Mouse (Mus musculus) kidney, adult 2 months (tissue): ENCODE measurements around the gene Mdga1.

Experiments
- CTCF ChIP-seq: fragments of 200-500 bp; conservative IDR thresholded peaks from 2 replicates; pipeline ENCODE4 v1.5.1; 2011; ENCODE audit warnings: low read depth, mild to moderate bottlenecking, control low read depth, low read length, moderate library complexity, mixed read lengths; ENCODE audit not compliant: insufficient read depth, insufficient read length
- POLR2A ChIP-seq: fragments of 200-500 bp; IDR thresholded peaks from one replicate; pipeline ENCODE4 v1.6.1; 2011; ENCODE audit warnings: low read depth, low read length, control low read depth

DNA sequence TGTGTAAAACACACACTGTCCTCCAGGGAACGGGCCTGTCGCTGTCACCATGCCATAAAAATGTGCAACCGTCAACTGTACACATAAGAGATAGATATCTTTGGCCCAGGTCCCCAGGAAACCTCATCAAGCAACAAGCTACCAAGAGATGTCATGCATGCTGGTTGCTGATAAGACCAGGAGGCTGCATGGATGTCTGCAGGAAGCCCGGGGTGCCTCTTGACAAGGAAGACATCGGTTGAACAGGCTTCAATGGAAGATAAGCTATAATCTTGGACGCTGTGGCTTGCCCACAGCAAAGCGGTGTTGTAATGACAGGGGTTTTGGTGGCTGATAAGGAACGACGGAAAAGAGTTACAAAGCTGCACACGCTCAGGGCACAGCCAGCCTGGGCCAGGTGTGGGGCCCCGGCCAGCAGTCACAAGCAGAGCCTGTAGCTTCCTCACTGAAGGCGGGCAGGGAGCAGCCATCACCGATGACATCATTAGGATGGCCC, 110.1 kb downstream of the Mdga1 start:
- no peak for TF ChIP-seq CTCF
- no peak for TF ChIP-seq POLR2A
